Mouse (Mus musculus) hindbrain, embryonic 14.5 days (tissue): ENCODE measurements around the gene Hspa2. TPM values are rescaled to one million over a fixed set of nuclear protein-coding genes. Genes with fewer than 3 reads are reported as not detected.

Source experiments
- ATAC-seq: fragments of 200-750 bp; cut with Nextera tagmentation; 2 replicates; pipeline ENCODE4 v1.8.0; 2017; ENCODE audit warnings: moderate number of reproducible peaks, mild to moderate bottlenecking, moderate TSS enrichment, moderate library complexity; ENCODE audit not compliant: low FRiP score
- DNase-seq: peaks from one replicate; pipeline ENCODE4 v3.0.0-alpha.2; 2015; ENCODE audit warnings: low spot score
- H3K27ac ChIP-seq: fragments of 300-500 bp; sonication (generic); 2 replicates; pipeline ENCODE4 v1.5.1; 2014; ENCODE audit warnings: mild to moderate bottlenecking, moderate library complexity
- H3K27me3 ChIP-seq: fragments of 300-500 bp; sonication (generic); 2 replicates; pipeline ENCODE4 v1.6.1; 2014; ENCODE audit warnings: mild to moderate bottlenecking, low read length, mixed read lengths; ENCODE audit not compliant: control insufficient read depth, insufficient read depth
- H3K36me3 ChIP-seq: fragments of 300-500 bp; sonication (generic); replicated peaks from 2 replicates; pipeline ENCODE4 v1.6.1; 2014; ENCODE audit not compliant: control insufficient read depth, insufficient read depth
- H3K4me1 ChIP-seq: fragments of 300-500 bp; sonication (generic); replicated peaks from 2 replicates; pipeline ENCODE4 v1.6.1; 2014; ENCODE audit warnings: antibody characterized with exemption, low read length, mixed read lengths; ENCODE audit not compliant: control insufficient read depth, insufficient read depth
- H3K4me2 ChIP-seq: fragments of 300-500 bp; sonication (generic); replicated peaks from 2 replicates; pipeline ENCODE4 v1.6.1; 2014; ENCODE audit warnings: mild to moderate bottlenecking, moderate library complexity
- H3K4me3 ChIP-seq: fragments of 300-500 bp; sonication (generic); replicated peaks from 2 replicates; pipeline ENCODE4 v1.5.1; 2014; ENCODE audit warnings: mild to moderate bottlenecking, low read length
- H3K9ac ChIP-seq: fragments of 300-500 bp; sonication (generic); 2 replicates; pipeline ENCODE4 v1.6.1; 2014
- H3K9me3 ChIP-seq: fragments of 300-500 bp; sonication (generic); 2 replicates; pipeline ENCODE4 v1.6.1; 2016; ENCODE audit warnings: low read length; ENCODE audit not compliant: control insufficient read depth
- WGBS: fragments of 180-500 bp; shearing (Covaris S2); extraction: QIAGEN DNeasy Blood & Tissue Kit; methylation state at CpG from one replicate; pipeline ENCODE4 v1.1.7; 2014; 5-methylcytosine and 5-hydroxymethylcytosine counted together
- polyA plus RNA-seq: library from polyadenylated mRNA; unstranded; fragments of >200 nt; fragmentation: Nextera tagmentation; extraction: Ambion mirVana; gene quantifications from 2 replicates; pipeline ENCODE4 v1.2.1, GENCODE M21; 2014

The Hspa2 gene
- polyA plus RNA-seq, 1 experiment from 2014 or later, result 6.4 TPM

DNA sequence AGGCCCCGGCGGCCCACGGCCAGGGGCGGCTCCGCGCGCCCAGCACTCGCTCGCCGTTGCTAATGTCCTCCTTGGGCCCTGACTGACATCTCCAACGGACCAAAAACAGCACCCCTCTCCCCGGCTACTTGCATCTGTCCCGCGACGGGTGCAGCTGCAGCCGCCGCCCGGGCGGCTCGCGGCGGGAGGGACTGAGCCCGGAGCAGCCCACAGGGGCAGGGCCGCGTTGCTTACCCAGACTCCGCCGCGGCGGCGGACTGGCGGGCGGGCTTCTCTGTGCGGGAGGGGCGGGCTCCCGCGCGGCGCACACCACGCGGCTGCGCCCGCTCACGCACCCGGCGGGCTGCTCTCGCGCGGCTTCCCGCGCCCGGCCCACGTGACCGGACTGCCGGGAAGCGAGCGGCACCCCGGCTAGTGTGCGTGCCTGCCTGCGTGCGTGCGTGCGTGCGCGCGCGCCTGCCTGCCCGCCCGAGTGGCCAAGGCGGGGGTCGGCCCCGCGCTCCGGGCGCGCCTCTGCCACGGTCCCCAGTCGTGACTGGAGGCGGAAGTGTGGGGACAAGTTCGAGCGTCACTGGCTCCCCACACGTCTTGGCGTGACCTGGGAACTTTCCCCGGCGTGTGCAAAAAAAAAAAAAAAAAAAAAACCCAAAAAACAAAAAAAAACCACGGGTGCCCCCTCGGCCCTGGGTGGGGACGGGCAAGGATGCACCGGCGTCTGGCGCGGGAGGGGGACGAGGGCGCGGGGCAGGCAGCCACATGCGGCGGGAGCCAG lies 34.6 kb upstream of the Hspa2 start, which contains the start of gene Zbtb25:
TSS of gene Zbtb25 (minus strand) at position 397 of the 772 bp plus-strand sequence.
- H3K36me3 ChIP-seq, result no peaks in the 10 kb centered on the region

GRCm38 (mm10) chr12:76369978-76370830 lies 33.8 kb upstream of the Hspa2 start, which contains the start of gene Zbtb1:
TSS of gene Zbtb1 (plus strand) at chr12:76370266.
- no peaks in the 10 kb centered on the region for H3K36me3 ChIP-seq
- H3K4me1 ChIP-seq, result peaks cover 36% of the 10 kb centered on the region
- H3K9me3 ChIP-seq, result no peaks in the 10 kb centered on the region
- DNase-seq (peak; percentile 64), ATAC-seq (peak; percentile 52)
- H3K27me3 ChIP-seq, result no peaks in the 10 kb centered on the region
- peak within 1 kb of the TSS; percentile 98 for H3K27ac ChIP-seq
- 1% methylated on average over 84 of the region's 99 CpGs for WGBS
- peak within 1 kb of the TSS; percentile 86 for H3K4me2 ChIP-seq
- peak within 1 kb of the TSS; percentile 96 for H3K4me3 ChIP-seq
- H3K9ac ChIP-seq, result peak within 1 kb of the TSS; percentile 99

More for the DNA sequence above, 34.6 kb upstream of the Hspa2 start, which contains the start of gene Zbtb25:
- H3K9ac ChIP-seq, result peak within 1 kb of the TSS; percentile 99
- WGBS, result under 1% methylated on average over 93 of the region's 96 CpGs
- ATAC-seq (peak; percentile 92), DNase-seq (peak; percentile 92)
- H3K4me1 ChIP-seq, result peaks cover 36% of the 10 kb centered on the region
- H3K4me3 ChIP-seq, result peak within 1 kb of the TSS; percentile 96
- no peaks in the 10 kb centered on the region for H3K9me3 ChIP-seq
- H3K4me2 ChIP-seq, result peak within 1 kb of the TSS; percentile 86
- H3K27me3 ChIP-seq, result no peaks in the 10 kb centered on the region
- peak within 1 kb of the TSS; percentile 98 for H3K27ac ChIP-seq

DNA sequence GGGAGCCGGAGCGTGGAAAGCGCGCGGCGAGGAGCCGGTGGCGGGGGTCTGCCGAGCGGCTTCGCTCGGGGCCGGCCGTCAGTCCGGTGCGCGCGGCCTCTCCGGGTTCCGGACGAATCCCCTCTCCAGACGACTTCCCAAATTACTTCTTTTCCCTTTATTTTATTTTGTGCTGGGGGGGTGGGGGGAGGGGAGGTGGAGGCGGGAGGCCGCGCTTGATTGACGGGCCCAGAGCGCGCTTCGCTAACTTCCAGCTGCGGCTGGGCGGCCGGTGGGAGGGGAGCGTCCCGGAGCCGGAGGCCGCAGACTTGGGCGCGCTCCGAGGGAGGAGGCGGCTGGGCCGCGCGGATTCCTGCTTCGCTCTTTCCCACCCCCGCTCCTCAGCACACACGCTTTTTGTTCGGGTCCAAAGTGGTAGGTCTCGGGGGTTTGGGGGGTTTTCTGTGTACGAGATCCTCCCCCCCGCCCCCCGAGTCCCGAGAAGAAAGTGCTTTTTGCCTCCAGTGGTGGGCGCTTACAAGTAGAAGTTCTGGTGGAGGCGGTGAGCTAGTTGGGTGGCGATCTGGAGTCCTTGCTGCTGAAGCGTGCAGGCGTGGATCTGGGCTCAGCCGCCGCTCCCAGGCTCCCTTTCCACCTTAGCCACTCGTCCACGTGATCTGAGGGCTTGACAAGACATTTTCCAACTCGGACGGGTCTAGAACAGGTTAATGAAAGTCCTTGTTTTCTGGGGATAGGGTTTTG lies 33.0 kb upstream of the Hspa2 start:
- Histone ChIP-seq H3K27ac (peak overlapping the region; percentile 98), H3K36me3 (no peaks in the 10 kb centered on the region), H3K9ac (peak overlapping the region; percentile 99), H3K4me2 (peak overlapping the region; percentile 86), H3K4me3 (peak overlapping the region; percentile 96), H3K27me3 (no peaks in the 10 kb centered on the region), H3K4me1 (peaks cover 34% of the 10 kb centered on the region), H3K9me3 (no peaks in the 10 kb centered on the region)
- under 1% methylated on average over 60 of the region's 63 CpGs for WGBS
- ATAC-seq (no peak), DNase-seq (peak; percentile 67)

GRCm38 (mm10) chr12:76372046-76372445 lies 31.9 kb upstream of the Hspa2 start:
- Histone ChIP-seq H3K9me3 (no peaks in the 10 kb centered on the region), H3K4me2 (peak overlapping the region; percentile 86), H3K36me3 (no peaks in the 10 kb centered on the region), H3K27ac (no peak overlapping the region), H3K4me3 (peak overlapping the region; percentile 96), H3K4me1 (peaks cover 26% of the 10 kb centered on the region), H3K9ac (peak overlapping the region; percentile 99; the same call in 1 of the 2 replicates), H3K27me3 (no peaks in the 10 kb centered on the region)
- DNase-seq (no peak), ATAC-seq (no peak)
- WGBS, result 45% methylated on average over 7 of the region's 7 CpGs

DNA sequence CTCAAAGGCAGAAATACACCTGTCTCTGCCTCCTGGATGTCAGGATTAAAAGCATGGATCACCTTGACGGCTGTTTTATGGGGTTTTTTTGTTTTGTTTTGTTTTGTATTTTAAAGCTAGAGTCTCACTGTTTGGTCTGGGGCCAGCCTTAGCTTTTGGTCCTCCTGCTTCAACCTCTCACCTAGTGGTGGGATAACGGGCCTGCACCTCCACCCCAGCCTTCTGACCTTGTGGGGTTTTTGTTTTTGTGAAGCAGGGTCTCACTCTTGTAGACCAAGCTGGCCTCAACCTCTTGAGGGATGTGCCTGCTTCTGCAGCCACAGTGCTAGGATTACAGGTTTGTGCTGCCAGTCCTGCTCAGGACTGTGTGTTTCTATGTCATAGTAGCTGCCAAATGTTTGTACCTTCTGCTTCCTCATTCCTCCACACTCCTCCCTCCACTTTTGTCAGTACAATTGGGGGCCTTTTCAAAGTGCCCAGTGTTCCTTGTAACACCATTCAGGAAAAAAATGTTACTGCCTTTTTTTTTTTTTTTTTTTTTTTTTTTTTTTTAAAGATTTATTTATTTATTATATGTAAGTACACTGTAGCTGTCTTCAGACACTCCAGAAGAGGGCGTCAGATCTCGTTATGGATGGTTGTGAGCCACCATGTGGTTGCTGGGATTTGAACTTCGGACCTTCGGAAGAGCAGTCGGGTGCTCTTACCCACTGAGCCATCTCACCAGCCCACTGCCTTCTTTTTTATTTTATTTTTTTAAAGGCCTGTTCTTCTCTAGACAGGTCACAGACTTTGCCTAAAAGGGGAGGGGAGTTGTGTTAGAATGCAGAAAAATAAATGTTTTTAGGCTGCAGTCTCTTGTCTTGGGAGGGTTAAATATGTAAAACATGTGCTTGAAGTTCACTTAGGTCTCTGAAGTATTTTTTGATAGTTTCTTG lies 30.8 kb upstream of the Hspa2 start:
- no peak overlapping the region for H3K9ac ChIP-seq
- 86% methylated on average over 5 of the region's 7 CpGs for WGBS
- H3K4me3 ChIP-seq, result no peak overlapping the region
- DNase-seq, result no peak
- no peak overlapping the region for H3K4me2 ChIP-seq
- H3K27me3 ChIP-seq, result no peaks in the 10 kb centered on the region
- no peak overlapping the region for H3K27ac ChIP-seq
- no peak for ATAC-seq
- H3K9me3 ChIP-seq, result no peaks in the 10 kb centered on the region
- H3K36me3 ChIP-seq, result no peaks in the 10 kb centered on the region
- peaks cover 15% of the 10 kb centered on the region for H3K4me1 ChIP-seq

DNA sequence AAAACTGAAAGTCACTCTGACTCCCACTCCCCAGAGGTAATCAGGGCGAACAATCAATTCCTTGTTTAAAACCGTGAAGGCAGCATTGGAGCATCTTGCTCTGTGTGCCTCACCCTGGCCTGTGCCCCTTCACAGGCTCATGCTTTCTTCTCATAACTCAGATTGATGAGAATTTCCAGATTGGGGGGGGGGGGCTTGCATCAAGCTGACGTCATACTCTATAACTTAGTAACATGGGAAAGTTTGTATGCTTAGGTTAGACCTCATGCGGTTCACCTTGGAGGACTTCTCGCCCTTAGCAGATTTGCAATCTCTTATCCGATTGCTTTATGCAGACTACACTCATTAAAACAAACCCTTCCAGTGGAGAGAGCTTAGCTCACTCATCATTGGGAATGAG lies 30.0 kb upstream of the Hspa2 start:
- Histone ChIP-seq H3K36me3 (no peaks in the 10 kb centered on the region), H3K27ac (no peak overlapping the region), H3K4me1 (0 out of 2 replicates have a peak, but pooled peaks cover 11% of the 10 kb centered on the region), H3K9me3 (no peaks in the 10 kb centered on the region), H3K9ac (no peak overlapping the region), H3K27me3 (no peaks in the 10 kb centered on the region), H3K4me2 (no peak overlapping the region), H3K4me3 (no peak overlapping the region)
- 64% methylated on average over 6 of the region's 6 CpGs for WGBS
- ATAC-seq, result no peak
- DNase-seq, result no peak

GRCm38 (mm10) chr12:76374911-76375310 lies 29.1 kb upstream of the Hspa2 start:
- DNase-seq, result no peak
- ATAC-seq, result no peak

DNA sequence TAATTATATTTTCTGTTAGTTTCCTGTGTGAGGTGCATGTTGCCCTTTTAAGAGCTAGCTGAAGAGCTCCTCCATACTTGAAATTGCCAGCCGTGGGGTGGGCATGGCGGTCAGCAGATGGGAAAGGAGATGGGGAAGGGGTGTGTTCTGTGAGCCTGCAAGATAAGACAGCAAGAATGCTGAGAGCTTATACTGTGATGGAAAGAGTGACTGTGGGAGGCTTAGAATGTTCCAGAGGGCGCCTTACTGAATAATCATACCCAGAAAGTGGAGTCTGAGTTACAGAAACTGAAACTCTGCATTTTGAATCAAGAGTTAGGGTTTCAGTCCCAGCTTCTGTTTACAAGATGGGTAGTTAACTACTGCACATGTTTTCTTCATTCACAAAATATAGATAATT lies 28.5 kb upstream of the Hspa2 start:
- no peak for DNase-seq
- H3K4me2 ChIP-seq, result no peak overlapping the region
- no peaks in the 10 kb centered on the region for H3K36me3 ChIP-seq
- H3K9me3 ChIP-seq, result no peaks in the 10 kb centered on the region
- no peak for ATAC-seq
- H3K27me3 ChIP-seq, result no peaks in the 10 kb centered on the region
- 0 out of 2 replicates have a peak, but pooled peaks cover 11% of the 10 kb centered on the region for H3K4me1 ChIP-seq
- H3K27ac ChIP-seq, result no peak overlapping the region
- H3K9ac ChIP-seq, result no peak overlapping the region
- WGBS, result 91% methylated on average over 3 of the region's 3 CpGs
- no peak overlapping the region for H3K4me3 ChIP-seq

More at GRCm38 (mm10) chr12:76374911-76375310, 29.1 kb upstream of the Hspa2 start:
- Histone ChIP-seq H3K4me1 (0 out of 2 replicates have a peak, but pooled peaks cover 11% of the 10 kb centered on the region), H3K4me2 (no peak overlapping the region), H3K36me3 (no peaks in the 10 kb centered on the region), H3K27ac (no peak overlapping the region), H3K9me3 (no peaks in the 10 kb centered on the region), H3K9ac (no peak overlapping the region), H3K4me3 (no peak overlapping the region), H3K27me3 (no peaks in the 10 kb centered on the region)
- WGBS, result 80% methylated on average over 4 of the region's 4 CpGs
